Mouse (Mus musculus) intestine, postnatal 0 days (tissue): ENCODE measurements around the gene Mgat5. TPM values are rescaled to one million over a fixed set of nuclear protein-coding genes. Genes with fewer than 3 reads are reported as not detected.

ENCODE experiments used
- ATAC-seq: fragments of 200-750 bp; cut with Nextera tagmentation; 2 replicates; pipeline ENCODE4 v1.8.0; 2017; ENCODE audit warnings: mild to moderate bottlenecking, moderate TSS enrichment, moderate library complexity
- H3K27ac ChIP-seq: fragments of 300-500 bp; sonication (generic); 2 replicates; pipeline ENCODE4 v1.5.1; 2014; ENCODE audit warnings: mild to moderate bottlenecking, low read depth, low read length, moderate library complexity
- H3K27me3 ChIP-seq: fragments of 300-500 bp; sonication (generic); replicated peaks from 2 replicates; pipeline ENCODE4 v1.6.1; 2014; ENCODE audit warnings: low read length, mixed read lengths; ENCODE audit not compliant: control insufficient read depth, insufficient read depth
- H3K36me3 ChIP-seq: fragments of 300-500 bp; sonication (generic); 2 replicates; pipeline ENCODE4 v1.6.1; 2014; ENCODE audit warnings: mild to moderate bottlenecking, moderate library complexity; ENCODE audit not compliant: control insufficient read depth, insufficient read depth
- H3K4me1 ChIP-seq: fragments of 300-500 bp; sonication (generic); replicated peaks from 2 replicates; pipeline ENCODE4 v1.6.1; 2014; ENCODE audit warnings: antibody characterized with exemption, low read length, mixed read lengths; ENCODE audit not compliant: control insufficient read depth, insufficient read depth
- H3K4me2 ChIP-seq: fragments of 300-500 bp; sonication (generic); replicated peaks from 2 replicates; pipeline ENCODE4 v1.6.1; 2014; ENCODE audit warnings: low read depth, mild to moderate bottlenecking, moderate library complexity
- H3K4me3 ChIP-seq: fragments of 300-500 bp; sonication (generic); 2 replicates; pipeline ENCODE4 v1.5.1; 2014; ENCODE audit warnings: low read depth, low read length
- H3K9ac ChIP-seq: fragments of 300-500 bp; sonication (generic); 2 replicates; pipeline ENCODE4 v1.6.1; 2014; ENCODE audit warnings: mild to moderate bottlenecking, low read depth, low read length
- H3K9me3 ChIP-seq: fragments of 300-500 bp; sonication (generic); 2 replicates; pipeline ENCODE4 v1.6.1; 2016; ENCODE audit warnings: mixed run types; ENCODE audit not compliant: control insufficient read depth
- CTCF ChIP-seq: sonication (generic); IDR thresholded peaks from 2 replicates; pipeline ENCODE4 v1.5.1; 2016; ENCODE audit warnings: low read depth, mild to moderate bottlenecking, control low read depth, antibody characterized with exemption, moderate library complexity
- WGBS: fragments of 180-500 bp; shearing (Covaris S2); extraction: QIAGEN DNeasy Blood & Tissue Kit; methylation state at CpG from one replicate; pipeline ENCODE4 v1.1.7; 2014; 5-methylcytosine and 5-hydroxymethylcytosine counted together
- polyA plus RNA-seq: library from polyadenylated mRNA; unstranded; fragments of >200 nt; fragmentation: Nextera tagmentation; extraction: Ambion mirVana; gene quantifications from 2 replicates; pipeline ENCODE4 v1.2.1, GENCODE M21; 2015

Mgat5 gene
- polyA plus RNA-seq, 1 experiment from 2014 or later = 4.1 TPM

GRCm38 (mm10) chr1:127308989-127309701, 104.3 kb downstream of the Mgat5 start:
- Histone ChIP-seq H3K27me3 (no peaks in the 10 kb centered on the region), H3K4me1 (no peaks in the 10 kb centered on the region), H3K4me3 (no peak overlapping the region), H3K9me3 (no peaks in the 10 kb centered on the region), H3K4me2 (no peak overlapping the region), H3K36me3 (peaks cover 9% of the 10 kb centered on the region; the same call in 1 of the 2 replicates), H3K9ac (no peak overlapping the region), H3K27ac (no peak overlapping the region)
- WGBS = 86% methylated on average over 13 of the region's 13 CpGs
- ATAC-seq = no peak
- no peak for TF ChIP-seq CTCF

- H3K4me1 ChIP-seq = no peaks in the 10 kb centered on the region
- no peak overlapping the region for H3K4me2 ChIP-seq
- H3K36me3 ChIP-seq = peaks cover 9% of the 10 kb centered on the region; the same call in 1 of the 2 replicates
- no peak overlapping the region for H3K9ac ChIP-seq
- H3K9me3 ChIP-seq = no peaks in the 10 kb centered on the region
- no peak overlapping the region for H3K4me3 ChIP-seq
- H3K27me3 ChIP-seq = no peaks in the 10 kb centered on the region
- 59% methylated on average over 5 of the region's 5 CpGs for WGBS
- no peak for ATAC-seq
- no peak overlapping the region for H3K27ac ChIP-seq
- TF ChIP-seq CTCF = no peak
Measured at GRCm38 (mm10) chr1:127310011-127310410, 105.2 kb downstream of the Mgat5 start.

GRCm38 (mm10) chr1:127310703-127311102, 105.9 kb downstream of the Mgat5 start:
- Histone ChIP-seq H3K27me3 (no peaks in the 10 kb centered on the region), H3K36me3 (peaks cover 9% of the 10 kb centered on the region; the same call in 1 of the 2 replicates), H3K9me3 (no peaks in the 10 kb centered on the region), H3K4me1 (no peaks in the 10 kb centered on the region), H3K9ac (no peak overlapping the region), H3K27ac (no peak overlapping the region), H3K4me3 (no peak overlapping the region), H3K4me2 (no peak overlapping the region)
- WGBS = 79% methylated on average over 3 of the region's 3 CpGs
- ATAC-seq = no peak
- no peak for TF ChIP-seq CTCF

- ATAC-seq = no peak
- no peak overlapping the region for H3K27ac ChIP-seq
- 67% methylated on average over 8 of the region's 8 CpGs for WGBS
- no peaks in the 10 kb centered on the region for H3K36me3 ChIP-seq
- no peak overlapping the region for H3K4me2 ChIP-seq
- TF ChIP-seq CTCF = no peak
- H3K27me3 ChIP-seq = no peaks in the 10 kb centered on the region
- no peaks in the 10 kb centered on the region for H3K9me3 ChIP-seq
- H3K9ac ChIP-seq = no peak overlapping the region; the same call in 1 of the 2 replicates
- no peak overlapping the region for H3K4me3 ChIP-seq
- H3K4me1 ChIP-seq = no peaks in the 10 kb centered on the region
Measured at GRCm38 (mm10) chr1:127313652-127314350, 109.0 kb downstream of the Mgat5 start.

- H3K4me2 ChIP-seq = no peak overlapping the region
- no peak for TF ChIP-seq CTCF
- 88% methylated on average over 13 of the region's 13 CpGs for WGBS
- H3K27me3 ChIP-seq = no peaks in the 10 kb centered on the region
- no peaks in the 10 kb centered on the region for H3K9me3 ChIP-seq
- H3K9ac ChIP-seq = no peak overlapping the region
- no peak overlapping the region for H3K27ac ChIP-seq
- no peaks in the 10 kb centered on the region for H3K4me1 ChIP-seq
- H3K36me3 ChIP-seq = 0 out of 2 replicates have a peak, but pooled peaks cover 6% of the 10 kb centered on the region
- H3K4me3 ChIP-seq = no peak overlapping the region
- no peak for ATAC-seq
Measured at GRCm38 (mm10) chr1:127315763-127316627, 111.2 kb downstream of the Mgat5 start.

GRCm38 (mm10) chr1:127316651-127317050, 111.8 kb downstream of the Mgat5 start:
- no peak overlapping the region for H3K9ac ChIP-seq
- no peak for TF ChIP-seq CTCF
- no peak for ATAC-seq
- no peak overlapping the region for H3K27ac ChIP-seq
- no peak overlapping the region for H3K4me3 ChIP-seq
- H3K4me1 ChIP-seq = no peaks in the 10 kb centered on the region
- no peak overlapping the region for H3K4me2 ChIP-seq
- H3K36me3 ChIP-seq = 0 out of 2 replicates have a peak, but pooled peaks cover 12% of the 10 kb centered on the region
- H3K27me3 ChIP-seq = no peaks in the 10 kb centered on the region
- H3K9me3 ChIP-seq = no peaks in the 10 kb centered on the region
- 88% methylated on average over 6 of the region's 6 CpGs for WGBS
